Mouse (Mus musculus): ENCODE results near the gene Tmem52b. TPM values are rescaled to one million over a fixed set of nuclear protein-coding genes. Genes with fewer than 3 reads are reported as not detected.
A peak's percentile ranks its signal among the peaks of the same experiment; 100 is the strongest.
"Not testable (repeated sequence)": the region's sequence is repeated elsewhere in the genome, so short reads cannot be mapped to it uniquely, and the experiment has no call there.

The Tmem52b gene
- polyA plus RNA-seq, 1 experiment from 2014 or later, result 0.11 TPM

- no peak for ATAC-seq (ENCODE audit: low FRiP score, low TSS enrichment)
- Histone ChIP-seq H3K9me3 (ENCODE audit: control insufficient read depth, low read length) (no peaks in the 10 kb centered on the region), H3K27ac (replicated peaks) (no peak overlapping the region), H3K36me3 (ENCODE audit: control insufficient read depth, insufficient read depth, low read length) (no peaks in the 10 kb centered on the region), H3K9ac (ENCODE audit: low read length) (no peak overlapping the region), H3K4me2 (replicated peaks; ENCODE audit: low read depth) (no peak overlapping the region), H3K27me3 (ENCODE audit: control insufficient read depth, insufficient read depth, low read length) (no peaks in the 10 kb centered on the region), H3K4me1 (replicated peaks; ENCODE audit: control insufficient read depth, insufficient read depth) (no peaks in the 10 kb centered on the region), H3K4me3 (ENCODE audit: low read depth, low read length) (no peak overlapping the region)
- WGBS, result 65% methylated on average over 3 of the region's 3 CpGs
- DNase-seq (ENCODE audit: low spot score), result no peak
- TF ChIP-seq CTCF (IDR thresholded peaks at IDR 0.05; ENCODE audit: low read depth) (no peak), EP300 (optimal IDR thresholded peaks at IDR 0.05) (no peak)
Measured at GRCm38 (mm10) chr6:129497345-129498218, 14.8 kb upstream of the Tmem52b start.

GRCm38 (mm10) chr6:129499516-129499915 is 12.8 kb upstream of the Tmem52b start:
- ATAC-seq (ENCODE audit: low FRiP score, low TSS enrichment); H3K27me3 ChIP-seq (ENCODE audit: control insufficient read depth, insufficient read depth, low read length); H3K4me2 ChIP-seq (replicated peaks; ENCODE audit: low read depth); H3K4me3 ChIP-seq (ENCODE audit: low read depth, low read length); H3K27ac ChIP-seq (replicated peaks); H3K9ac ChIP-seq (ENCODE audit: low read length); H3K36me3 ChIP-seq (ENCODE audit: control insufficient read depth, insufficient read depth, low read length); DNase-seq (ENCODE audit: low spot score); H3K9me3 ChIP-seq (ENCODE audit: control insufficient read depth, low read length); H3K4me1 ChIP-seq (replicated peaks; ENCODE audit: control insufficient read depth, insufficient read depth): not testable (repeated sequence)
- 87% methylated on average over 1 of the region's 1 CpGs for WGBS

DNA sequence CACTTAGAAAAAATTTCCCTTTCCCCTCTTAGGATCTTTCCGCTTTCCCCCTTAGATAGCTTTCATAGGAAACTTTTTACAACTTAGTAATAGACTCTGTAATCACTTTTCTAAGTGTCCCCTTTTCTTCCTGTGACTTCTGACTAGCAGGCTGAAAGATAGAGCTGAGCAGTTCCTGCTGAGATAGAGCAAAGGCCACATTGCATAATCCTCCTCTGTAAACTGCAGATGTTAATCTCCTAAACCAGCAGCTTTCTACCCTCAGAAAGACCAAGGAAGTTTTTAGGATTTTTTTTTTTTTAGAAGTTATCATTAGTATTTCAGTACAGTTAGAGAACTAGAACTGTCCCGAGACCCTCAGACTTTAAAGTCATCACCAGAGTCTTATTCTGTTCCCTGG is 8.9 kb upstream of the Tmem52b start:
- Histone ChIP-seq H3K9ac (ENCODE audit: low read length) (no peak overlapping the region), H3K4me2 (replicated peaks; ENCODE audit: low read depth) (no peak overlapping the region), H3K27ac (replicated peaks) (no peak overlapping the region), H3K36me3 (ENCODE audit: control insufficient read depth, insufficient read depth, low read length) (no peaks in the 10 kb centered on the region), H3K4me3 (ENCODE audit: low read depth, low read length) (no peak overlapping the region), H3K27me3 (ENCODE audit: control insufficient read depth, insufficient read depth, low read length) (no peaks in the 10 kb centered on the region), H3K9me3 (ENCODE audit: control insufficient read depth, low read length) (no peaks in the 10 kb centered on the region), H3K4me1 (replicated peaks; ENCODE audit: control insufficient read depth, insufficient read depth) (no peaks in the 10 kb centered on the region)
- ATAC-seq (ENCODE audit: low FRiP score, low TSS enrichment) (no peak), DNase-seq (ENCODE audit: low spot score) (no peak)
- WGBS, result 89% methylated on average over 2 of the region's 2 CpGs
- no peak for TF ChIP-seq EP300 (optimal IDR thresholded peaks at IDR 0.05)
- TF ChIP-seq CTCF (IDR thresholded peaks at IDR 0.05; ENCODE audit: low read depth), result no peak

- no peak within 1 kb of the TSS for H3K4me3 ChIP-seq (ENCODE audit: low read depth, low read length)
- no peaks in the 10 kb centered on the region for H3K4me1 ChIP-seq (replicated peaks; ENCODE audit: control insufficient read depth, insufficient read depth)
- H3K27me3 ChIP-seq (ENCODE audit: control insufficient read depth, insufficient read depth, low read length), result no peaks in the 10 kb centered on the region
- H3K27ac ChIP-seq (replicated peaks), result no peak within 1 kb of the TSS
- 65% methylated on average over 9 of the region's 9 CpGs for WGBS
- no peak for ATAC-seq (ENCODE audit: low FRiP score, low TSS enrichment)
- no peak within 1 kb of the TSS for H3K9ac ChIP-seq (ENCODE audit: low read length)
- no peaks in the 10 kb centered on the region for H3K36me3 ChIP-seq (ENCODE audit: control insufficient read depth, insufficient read depth, low read length)
- H3K4me2 ChIP-seq (replicated peaks; ENCODE audit: low read depth), result no peak within 1 kb of the TSS
- no peak for DNase-seq (ENCODE audit: low spot score)
- TF ChIP-seq CTCF (IDR thresholded peaks at IDR 0.05; ENCODE audit: low read depth) (no peak), EP300 (optimal IDR thresholded peaks at IDR 0.05) (no peak)
- no peaks in the 10 kb centered on the region for H3K9me3 ChIP-seq (ENCODE audit: control insufficient read depth, low read length)
Measured at GRCm38 (mm10) chr6:129507024-129507423, 5.3 kb upstream of the Tmem52b start, which contains the start of gene Olr1. TSS of gene Olr1 (minus strand) at chr6:129507165.

GRCm38 (mm10) chr6:129510120-129510911 is 2.0 kb upstream of the Tmem52b start:
- Histone ChIP-seq H3K4me3 (ENCODE audit: low read depth, low read length) (no peak overlapping the region), H3K36me3 (ENCODE audit: control insufficient read depth, insufficient read depth, low read length) (no peaks in the 10 kb centered on the region), H3K27ac (replicated peaks) (no peak overlapping the region), H3K9me3 (ENCODE audit: control insufficient read depth, low read length) (no peaks in the 10 kb centered on the region), H3K27me3 (ENCODE audit: control insufficient read depth, insufficient read depth, low read length) (no peaks in the 10 kb centered on the region), H3K4me2 (replicated peaks; ENCODE audit: low read depth) (no peak overlapping the region), H3K4me1 (replicated peaks; ENCODE audit: control insufficient read depth, insufficient read depth) (no peaks in the 10 kb centered on the region; the same call in 1 of the 2 replicates), H3K9ac (ENCODE audit: low read length) (no peak overlapping the region)
- DNase-seq (ENCODE audit: low spot score) (no peak), ATAC-seq (ENCODE audit: low FRiP score, low TSS enrichment) (no peak)
- WGBS, result 56% methylated on average over 6 of the region's 6 CpGs
- TF ChIP-seq EP300 (optimal IDR thresholded peaks at IDR 0.05) (no peak), CTCF (IDR thresholded peaks at IDR 0.05; ENCODE audit: low read depth) (no peak)

- WGBS, result 32% methylated on average over 8 of the region's 8 CpGs
Measured at GRCm38 (mm10) chr6:129512868-129513267, 513 bp downstream of the Tmem52b start.

More at GRCm38 (mm10) chr6:129512868-129513267, 513 bp downstream of the Tmem52b start:
- H3K36me3 ChIP-seq (ENCODE audit: control insufficient read depth, insufficient read depth, low read length), result no peaks in the 10 kb centered on the region
- no peak for TF ChIP-seq EP300 (optimal IDR thresholded peaks at IDR 0.05)
- TF ChIP-seq CTCF (IDR thresholded peaks at IDR 0.05; ENCODE audit: low read depth), result no peak
- H3K4me2 ChIP-seq (replicated peaks; ENCODE audit: low read depth), result no peak overlapping the region
- ATAC-seq (ENCODE audit: low FRiP score, low TSS enrichment) (peak; percentile 38), DNase-seq (ENCODE audit: low spot score) (no peak)
- H3K27ac ChIP-seq (replicated peaks), result no peak overlapping the region
- H3K4me3 ChIP-seq (ENCODE audit: low read depth, low read length), result no peak overlapping the region
- no peaks in the 10 kb centered on the region for H3K9me3 ChIP-seq (ENCODE audit: control insufficient read depth, low read length)
- H3K9ac ChIP-seq (ENCODE audit: low read length), result no peak overlapping the region
- H3K4me1 ChIP-seq (replicated peaks; ENCODE audit: control insufficient read depth, insufficient read depth), result no peaks in the 10 kb centered on the region; the same call in 1 of the 2 replicates
- H3K27me3 ChIP-seq (ENCODE audit: control insufficient read depth, insufficient read depth, low read length), result no peaks in the 10 kb centered on the region

Measured in stomach, postnatal 0 days (tissue).